Mouse (Mus musculus) myocyte (in vitro differentiated cells): ENCODE results near the gene Tm4sf5. TPM values are rescaled to one million over a fixed set of nuclear protein-coding genes. Genes with fewer than 3 reads are reported as not detected.

Experiments used
- H3K27me3 ChIP-seq: one replicate; pipeline ENCODE4 v1.6.1; 2011; ENCODE audit not compliant: control insufficient read depth, insufficient read depth, insufficient read length
- H3K36me3 ChIP-seq: one replicate; pipeline ENCODE4 v1.6.1; 2011; ENCODE audit not compliant: control insufficient read depth, insufficient read depth
- H3K4me2 ChIP-seq: one replicate; pipeline ENCODE4 v1.6.1; 2011; ENCODE audit warnings: low read depth, control low read depth
- H3K4me3 ChIP-seq: one replicate; pipeline ENCODE4 v1.5.1; 2011; ENCODE audit warnings: mild to moderate bottlenecking, control low read depth, moderate library complexity
- H3K79me2 ChIP-seq: one replicate; pipeline ENCODE4 v1.6.1; 2011; ENCODE audit not compliant: control insufficient read depth, insufficient read depth
- H3ac ChIP-seq: one replicate; pipeline ENCODE4 v1.6.1; 2011; ENCODE audit not compliant: control insufficient read depth, insufficient read length
- CEBPB ChIP-seq: IDR thresholded peaks from 2 replicates; pipeline ENCODE4 v1.6.1; 2011; ENCODE audit warnings: mild to moderate bottlenecking, moderate library complexity; ENCODE audit not compliant: poor library complexity, insufficient read depth, severe bottlenecking
- E2F4 ChIP-seq: IDR thresholded peaks from one replicate; pipeline ENCODE4 v1.6.1; 2011; ENCODE audit warnings: mild to moderate bottlenecking, control low read depth, moderate library complexity; ENCODE audit not compliant: insufficient read depth
- MAX ChIP-seq: IDR thresholded peaks from one replicate; pipeline ENCODE4 v1.6.1; 2011; ENCODE audit warnings: low read depth, mild to moderate bottlenecking, control low read depth
- MYOD1 ChIP-seq, 3 experiments: IDR thresholded peaks; one replicate each; pipeline ENCODE4 v1.6.1; 2011; ENCODE audit warnings: control low read depth in 2 of 3, low read depth in 2 of 3, mild to moderate bottlenecking in 2 of 3, moderate library complexity in 1 of 3; ENCODE audit not compliant: insufficient read length in 2 of 3, control insufficient read depth in 1 of 3
- MYOG ChIP-seq, 3 experiments: IDR thresholded peaks; one replicate each; pipeline ENCODE4 v1.6.1; 2011; ENCODE audit warnings: control low read depth in 2 of 3, low read depth in 2 of 3, mild to moderate bottlenecking in 2 of 3; ENCODE audit not compliant: insufficient read length in 2 of 3, control insufficient read depth in 1 of 3, insufficient read depth in 1 of 3
- POLR2A ChIP-seq: IDR thresholded peaks from one replicate; pipeline ENCODE4 v1.6.1; 2011; ENCODE audit warnings: low read depth, mild to moderate bottlenecking, control low read depth, moderate library complexity; ENCODE audit not compliant: insufficient read length
- POLR2AphosphoS2 ChIP-seq: IDR thresholded peaks from one replicate; pipeline ENCODE4 v1.6.1; 2011; ENCODE audit warnings: low read depth, control low read depth; ENCODE audit not compliant: insufficient read length
- REST ChIP-seq: IDR thresholded peaks from one replicate; pipeline ENCODE4 v1.6.1; 2011; ENCODE audit warnings: mild to moderate bottlenecking, control low read depth, moderate library complexity; ENCODE audit not compliant: insufficient read depth, insufficient read length
- SRF ChIP-seq: IDR thresholded peaks from one replicate; pipeline ENCODE4 v1.6.1; 2011; ENCODE audit warnings: low read depth; ENCODE audit not compliant: control insufficient read depth, insufficient read length
- TCF12 ChIP-seq: IDR thresholded peaks from one replicate; pipeline ENCODE4 v1.6.1; 2011; ENCODE audit warnings: mild to moderate bottlenecking, control low read depth; ENCODE audit not compliant: poor library complexity, insufficient read depth, severe bottlenecking
- TCF3 ChIP-seq: IDR thresholded peaks from one replicate; pipeline ENCODE4 v1.6.1; 2011; ENCODE audit warnings: low read depth, control low read depth; ENCODE audit not compliant: insufficient read length
- USF1 ChIP-seq: IDR thresholded peaks from one replicate; pipeline ENCODE4 v1.6.1; 2011; ENCODE audit warnings: low read depth, mild to moderate bottlenecking, control low read depth, moderate library complexity
- polyA plus RNA-seq: library from polyadenylated mRNA; unstranded; fragments of >200 nt; fragmentation: generic; extraction: Trizol; gene quantifications from one replicate; pipeline ENCODE4 v1.2.1, GENCODE M21; 2012; ENCODE audit warnings: missing spikeins

Tm4sf5 gene
- polyA plus RNA-seq, 1 experiment, result not detected

- H3K27me3 ChIP-seq, result peaks cover 19% of the 10 kb centered on the region
- no peaks in the 10 kb centered on the region for H3K79me2 ChIP-seq
- no peak overlapping the region for H3K4me3 ChIP-seq
- TF ChIP-seq MYOD1 (IDR thresholded peaks at IDR 0.05; ENCODE audit: control insufficient read depth in 1 of 3, insufficient read length in 2 of 3, low read depth in 2 of 3) (no peak), POLR2AphosphoS2 (no peak), TCF12 (no peak), REST (no peak), SRF (no peak)
- no peak overlapping the region for H3K4me2 ChIP-seq
- H3ac ChIP-seq, result no peak overlapping the region
- H3K36me3 ChIP-seq, result no peaks in the 10 kb centered on the region
Measured at GRCm38 (mm10) chr11:70500476-70500812, 4.6 kb upstream of the Tm4sf5 start.

GRCm38 (mm10) chr11:70502018-70502417, 3.0 kb upstream of the Tm4sf5 start:
- H3K27me3 ChIP-seq, result peaks cover 16% of the 10 kb centered on the region
- no peak overlapping the region for H3K4me3 ChIP-seq
- H3K36me3 ChIP-seq, result no peaks in the 10 kb centered on the region
- H3K79me2 ChIP-seq, result no peaks in the 10 kb centered on the region
- no peak overlapping the region for H3K4me2 ChIP-seq
- no peak overlapping the region for H3ac ChIP-seq
- TF ChIP-seq MAX, result no peak
- TF ChIP-seq POLR2AphosphoS2, result no peak
- TF ChIP-seq TCF12, result no peak
- TF ChIP-seq CEBPB, result no peak
- no peak for TF ChIP-seq TCF3
- no peak for TF ChIP-seq USF1
- no peak for TF ChIP-seq MYOG (IDR thresholded peaks at IDR 0.05; ENCODE audit: control insufficient read depth in 1 of 3, insufficient read depth in 1 of 3, insufficient read length in 2 of 3, low read depth in 2 of 3)
- TF ChIP-seq SRF, result no peak
- TF ChIP-seq POLR2A, result no peak
- no peak for TF ChIP-seq REST
- TF ChIP-seq MYOD1 (IDR thresholded peaks at IDR 0.05; ENCODE audit: control insufficient read depth in 1 of 3, insufficient read length in 2 of 3, low read depth in 2 of 3), result no peak
- TF ChIP-seq E2F4, result no peak

- no peak for TF ChIP-seq CEBPB
- no peak for TF ChIP-seq POLR2AphosphoS2
- TF ChIP-seq E2F4, result no peak
- no peak for TF ChIP-seq POLR2A
- TF ChIP-seq MYOD1 (IDR thresholded peaks at IDR 0.05; ENCODE audit: control insufficient read depth in 1 of 3, insufficient read length in 2 of 3, low read depth in 2 of 3), result no peak
- no peak for TF ChIP-seq MYOG (IDR thresholded peaks at IDR 0.05; ENCODE audit: control insufficient read depth in 1 of 3, insufficient read depth in 1 of 3, insufficient read length in 2 of 3, low read depth in 2 of 3)
- no peak for TF ChIP-seq SRF
- TF ChIP-seq TCF12, result no peak
- no peak for TF ChIP-seq TCF3
- no peak for TF ChIP-seq REST
- no peak for TF ChIP-seq USF1
- Histone ChIP-seq H3K4me2 (peak overlapping the region; percentile 68), H3K27me3 (peaks cover 34% of the 10 kb centered on the region), H3K79me2 (no peaks in the 10 kb centered on the region), H3K4me3 (no peak overlapping the region), H3K36me3 (no peaks in the 10 kb centered on the region), H3ac (no peak overlapping the region)
Measured at GRCm38 (mm10) chr11:70506385-70506784, 1.3 kb downstream of the Tm4sf5 start.

- TF ChIP-seq SRF (no peak), TCF3 (no peak), POLR2A (no peak), TCF12 (no peak), USF1 (no peak), MYOD1 (IDR thresholded peaks at IDR 0.05; ENCODE audit: control insufficient read depth in 1 of 3, insufficient read length in 2 of 3, low read depth in 2 of 3) (no peak), MAX (no peak), CEBPB (no peak), POLR2AphosphoS2 (no peak), REST (no peak)
- no peak overlapping the region for H3ac ChIP-seq
- no peak overlapping the region for H3K4me3 ChIP-seq
- H3K79me2 ChIP-seq, result no peaks in the 10 kb centered on the region
- no peak overlapping the region for H3K4me2 ChIP-seq
- H3K36me3 ChIP-seq, result no peaks in the 10 kb centered on the region
- peaks cover 32% of the 10 kb centered on the region for H3K27me3 ChIP-seq
Measured at GRCm38 (mm10) chr11:70506962-70507515, 2.0 kb downstream of the Tm4sf5 start.

GRCm38 (mm10) chr11:70509753-70510564, 4.9 kb downstream of the Tm4sf5 start:
- H3K79me2 ChIP-seq, result no peaks in the 10 kb centered on the region
- H3K4me3 ChIP-seq, result no peak overlapping the region
- no peak for TF ChIP-seq POLR2AphosphoS2
- no peak for TF ChIP-seq TCF3
- TF ChIP-seq MAX, result no peak
- TF ChIP-seq TCF12, result no peak
- no peak for TF ChIP-seq MYOD1 (IDR thresholded peaks at IDR 0.05; ENCODE audit: control insufficient read depth in 1 of 3, insufficient read length in 2 of 3, low read depth in 2 of 3)
- TF ChIP-seq USF1, result no peak
- TF ChIP-seq CEBPB, result no peak
- TF ChIP-seq MYOG (IDR thresholded peaks at IDR 0.05; ENCODE audit: control insufficient read depth in 1 of 3, insufficient read depth in 1 of 3, insufficient read length in 2 of 3, low read depth in 2 of 3), result no peak
- no peak for TF ChIP-seq E2F4
- peaks cover 20% of the 10 kb centered on the region for H3K27me3 ChIP-seq
- no peaks in the 10 kb centered on the region for H3K36me3 ChIP-seq
- H3ac ChIP-seq, result no peak overlapping the region
- no peak overlapping the region for H3K4me2 ChIP-seq
